Comparison of ENCODE assay signal across 12 mouse cellular contexts in the genomic region with DNA sequence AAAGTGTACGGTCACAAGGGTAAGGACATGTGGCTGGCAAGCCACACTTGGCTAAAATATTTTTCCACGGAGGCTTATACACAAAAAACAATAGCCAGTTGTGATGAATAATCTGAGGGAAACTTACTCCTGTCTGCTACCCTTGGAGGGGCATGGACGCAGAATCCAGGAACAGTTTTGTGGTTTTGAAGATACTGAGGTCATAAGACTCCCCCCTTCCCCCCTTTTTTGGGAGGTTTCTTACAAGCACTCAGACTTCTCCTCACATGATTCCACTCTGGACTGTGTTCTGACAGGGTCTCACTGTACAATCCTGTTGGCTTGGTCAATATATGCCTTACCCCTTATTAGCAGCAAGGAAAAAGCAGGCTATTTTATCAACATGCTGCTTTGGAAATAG.
"Had no signal": no experiment of that assay in that cellular context is flagged by ENCODE, and none has a peak within 500 bp of the region (broad histone marks: within the 10 kb centered on the region; RNA-seq: fewer than 3 reads in every experiment).

No protein-coding gene starts in this region.

- H3K4me2 ChIP-seq: limb, embryonic 15.5 days; liver, embryonic 12.5 days; lung, embryonic 14.5 days; midbrain, embryonic 13.5 days; neural tube, embryonic 15.5 days had no signal

- H3K4me1 ChIP-seq: midbrain, embryonic 13.5 days had no signal

- DNase-seq: kidney, postnatal 14 days; lung, embryonic 14.5 days; lung, postnatal 14 days; right cerebral cortex, adult 18-20 months; right cerebral cortex, postnatal 25 days; thymus, postnatal 36 days had no signal

- H3K4me3 ChIP-seq: left cerebral cortex, adult 2 months; limb, embryonic 15.5 days; liver, embryonic 12.5 days; midbrain, embryonic 13.5 days; myocyte; neural tube, embryonic 15.5 days had no signal

- H3K27ac ChIP-seq: left cerebral cortex, adult 2 months; limb, embryonic 15.5 days; liver, embryonic 12.5 days; midbrain, embryonic 13.5 days; neural tube, embryonic 15.5 days had no signal

- ATAC-seq: liver, embryonic 12.5 days; midbrain, embryonic 13.5 days had no signal

- H3K9me3 ChIP-seq: limb, embryonic 15.5 days; liver, embryonic 12.5 days; midbrain, embryonic 13.5 days; neural tube, embryonic 15.5 days had no signal

- H3K9ac ChIP-seq: limb, embryonic 15.5 days; liver, embryonic 12.5 days; lung, embryonic 14.5 days; midbrain, embryonic 13.5 days; neural tube, embryonic 15.5 days had no signal

- H3K27me3 ChIP-seq: limb, embryonic 15.5 days; liver, embryonic 12.5 days; midbrain, embryonic 13.5 days; neural tube, embryonic 15.5 days had no signal
